Mouse (Mus musculus) cerebellum, adult 2 months (tissue): ENCODE data around the gene Aftph. TPM values are rescaled to one million over a fixed set of nuclear protein-coding genes. Genes with fewer than 3 reads are reported as not detected.
A peak's percentile ranks its signal among the peaks of the same experiment; 100 is the strongest.
"Not testable (repeated sequence)": the region's sequence is repeated elsewhere in the genome, so short reads cannot be mapped to it uniquely, and the experiment has no call there.

Source experiments
- DNase-seq, 2 experiments: peaks; one replicate each; pipeline ENCODE4 v3.0.0; 2021
- H3K27ac ChIP-seq: fragments of 200-500 bp; 2 replicates; pipeline ENCODE4 v1.5.1; 2012; ENCODE audit warnings: low read length, control low read depth, inconsistent platforms; ENCODE audit not compliant: insufficient read depth
- H3K27me3 ChIP-seq: fragments of 200-500 bp; 2 replicates; pipeline ENCODE4 v1.6.1; 2012; ENCODE audit warnings: inconsistent platforms, mild to moderate bottlenecking, low read length, moderate library complexity; ENCODE audit not compliant: control insufficient read depth, insufficient read depth
- H3K4me1 ChIP-seq: fragments of 200-500 bp; 2 replicates; pipeline ENCODE4 v1.6.1; 2011; ENCODE audit warnings: low read length; ENCODE audit not compliant: control insufficient read depth, insufficient read depth
- H3K4me3 ChIP-seq: fragments of 200-500 bp; replicated peaks from 2 replicates; pipeline ENCODE3; 2011; ENCODE audit warnings: mild to moderate bottlenecking, low read depth, low read length, control low read depth; ENCODE audit not compliant: insufficient read depth
- CTCF ChIP-seq: fragments of 200-500 bp; IDR thresholded peaks from 2 replicates; pipeline ENCODE4 v1.5.1; 2011; ENCODE audit warnings: low read depth, mild to moderate bottlenecking, control low read depth, low read length, moderate library complexity, borderline replicate concordance; ENCODE audit not compliant: insufficient read depth
- POLR2A ChIP-seq: fragments of 200-500 bp; IDR thresholded peaks from 2 replicates; pipeline ENCODE4 v1.6.1; 2011; ENCODE audit warnings: low read length, control low read depth, borderline replicate concordance; ENCODE audit not compliant: insufficient read depth
- WGBS: fragments of 180-500 bp; shearing (Covaris S2); methylation state at CpG from one replicate; pipeline ENCODE4 v1.1.7; 2018; 5-methylcytosine and 5-hydroxymethylcytosine counted together
- polyA plus RNA-seq: library from polyadenylated mRNA; depleted of rRNA; stranded (reverse); fragments of >200 nt; gene quantifications from 2 replicates; pipeline ENCODE4 v1.2.3, GENCODE M21; 2012

The Aftph gene
- polyA plus RNA-seq, 1 experiment, result 105 TPM

- H3K4me3 ChIP-seq, result no peak overlapping the region
- no peak for TF ChIP-seq CTCF
- no peak for DNase-seq
- no peaks in the 10 kb centered on the region for H3K27me3 ChIP-seq
- 85% methylated on average over 4 of the region's 4 CpGs for WGBS
- no peak overlapping the region for H3K27ac ChIP-seq
- no peaks in the 10 kb centered on the region for H3K4me1 ChIP-seq
These were observed 38.9 kb upstream of the Aftph start for GRCm38 (mm10) chr11:20780312-20780711.

GRCm38 (mm10) chr11:20778861-20779563 is 37.6 kb upstream of the Aftph start:
- Histone ChIP-seq H3K4me3 (no peak overlapping the region), H3K27ac (no peak overlapping the region), H3K27me3 (no peaks in the 10 kb centered on the region), H3K4me1 (no peaks in the 10 kb centered on the region)
- DNase-seq, result no peak
- 82% methylated on average over 3 of the region's 3 CpGs for WGBS
- TF ChIP-seq POLR2A (no peak), CTCF (no peak)

DNA sequence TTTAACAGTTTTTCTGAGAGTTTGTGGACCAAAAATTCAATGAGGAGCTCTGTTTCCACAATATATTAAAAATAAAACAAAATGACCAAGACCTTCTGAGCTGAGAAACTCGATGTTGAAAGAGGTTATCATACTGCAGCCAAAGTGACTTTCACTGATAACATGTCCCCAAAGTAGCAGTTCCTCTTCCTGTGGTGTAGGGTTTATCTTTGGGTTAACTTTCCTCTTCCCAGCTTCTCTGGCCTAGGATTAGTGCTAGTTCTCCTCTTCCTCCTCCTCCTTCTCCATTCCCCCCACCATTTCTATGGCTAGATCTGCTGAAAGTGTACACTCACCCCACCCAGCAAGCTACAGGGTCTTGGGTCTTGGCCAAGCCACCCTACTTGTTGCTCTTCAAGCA is 36.9 kb upstream of the Aftph start:
- 87% methylated on average over 1 of the region's 1 CpGs for WGBS
- Histone ChIP-seq H3K4me1 (no peaks in the 10 kb centered on the region), H3K27ac (no peak overlapping the region), H3K4me3 (no peak overlapping the region), H3K27me3 (no peaks in the 10 kb centered on the region)
- DNase-seq, result no peak
- TF ChIP-seq POLR2A, result no peak
- TF ChIP-seq CTCF, result no peak

- no peaks in the 10 kb centered on the region for H3K4me1 ChIP-seq
- DNase-seq, result no peak
- no peak overlapping the region for H3K27ac ChIP-seq
- TF ChIP-seq CTCF (no peak), POLR2A (no peak)
- no peak overlapping the region for H3K4me3 ChIP-seq
- H3K27me3 ChIP-seq, result no peaks in the 10 kb centered on the region
These were observed 35.3 kb upstream of the Aftph start for GRCm38 (mm10) chr11:20776668-20777067.

DNA sequence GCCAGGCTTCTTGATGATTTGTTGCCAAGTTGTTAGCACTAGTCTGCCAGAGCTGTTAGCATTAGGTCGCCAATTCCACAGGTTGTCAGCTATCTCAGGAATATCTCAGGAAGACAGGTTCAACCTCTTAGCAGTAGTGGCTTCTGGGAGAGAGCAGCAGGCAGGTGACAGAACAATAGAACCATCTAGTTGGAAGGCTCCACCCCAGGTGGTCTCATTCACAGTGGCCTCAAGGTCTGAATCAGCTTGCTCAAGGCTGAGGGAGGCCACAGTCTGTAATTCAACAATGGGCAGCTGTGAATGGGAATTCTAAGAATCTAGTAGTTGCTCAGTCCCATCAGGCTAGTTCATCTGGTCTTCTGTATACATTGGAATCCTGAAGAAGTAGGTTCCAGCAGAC is 31.3 kb upstream of the Aftph start:
- TF ChIP-seq POLR2A (no peak), CTCF (no peak)
- no peaks in the 10 kb centered on the region for H3K4me1 ChIP-seq
- 55% methylated on average over 1 of the region's 1 CpGs for WGBS
- DNase-seq, result no peak
- no peak overlapping the region for H3K4me3 ChIP-seq
- no peak overlapping the region for H3K27ac ChIP-seq
- no peaks in the 10 kb centered on the region for H3K27me3 ChIP-seq

GRCm38 (mm10) chr11:20771827-20772226 is 30.4 kb upstream of the Aftph start:
- not testable (repeated sequence) for H3K27me3 ChIP-seq, H3K27ac ChIP-seq, H3K4me3 ChIP-seq, H3K4me1 ChIP-seq
- 85% methylated on average over 9 of the region's 9 CpGs for WGBS
- DNase-seq, result peak in 1 of 2 experiments; percentile 10

- WGBS, result 95% methylated on average over 10 of the region's 10 CpGs
- not testable (repeated sequence) for H3K27ac ChIP-seq, H3K4me1 ChIP-seq, H3K4me3 ChIP-seq, H3K27me3 ChIP-seq, DNase-seq
These were observed 20.6 kb upstream of the Aftph start for GRCm38 (mm10) chr11:20761984-20762383.

- Histone ChIP-seq H3K27me3 (no peaks in the 10 kb centered on the region), H3K4me3 (no peak overlapping the region), H3K4me1 (no peaks in the 10 kb centered on the region), H3K27ac (no peak overlapping the region)
- no peak for DNase-seq
- 93% methylated on average over 2 of the region's 2 CpGs for WGBS
- TF ChIP-seq POLR2A, result no peak
- no peak for TF ChIP-seq CTCF
These were observed 9.2 kb upstream of the Aftph start for GRCm38 (mm10) chr11:20750573-20750972.
